Comparison of ENCODE assay signal across 9 mouse cellular contexts in genomic region chr4:63404205-63404604, GRCm38 (mm10). TPM values are rescaled to one million over a fixed set of nuclear protein-coding genes. Genes with fewer than 3 reads are reported as not detected.
DNase-seq lines count a peak whose midpoint lies in the region; TF ChIP-seq lines count a peak whose summit lies in the region.
"Had no signal": no experiment of that assay in that cellular context is flagged by ENCODE, and none has a peak within 500 bp of the region (broad histone marks: within the 10 kb centered on the region; RNA-seq: fewer than 3 reads in every experiment).

No protein-coding gene starts in this region.

- H3K27ac ChIP-seq in heart, embryonic 10.5 days: peak overlapping the region; percentile 87
- H3K27ac ChIP-seq in bone marrow macrophage, adult 2 months (ENCODE audit: insufficient read depth, low read depth, low read length): peak overlapping the region; percentile 86; the same call in 1 of the 2 replicates
- H3K27ac ChIP-seq in limb, embryonic 10.5 days: peak overlapping the region; percentile 95

- peaks cover 17% of the 10 kb centered on the region; the same call in 1 of the 2 replicates for H3K27me3 ChIP-seq in heart, embryonic 10.5 days (ENCODE audit: insufficient read depth, poor library complexity, severe bottlenecking)
- H3K27me3 ChIP-seq in limb, embryonic 10.5 days (ENCODE audit: low read depth, poor library complexity, severe bottlenecking): no peaks in the 10 kb centered on the region

- TF ChIP-seq POLR2A in bone marrow macrophage, adult 2 months (IDR thresholded peaks at IDR 0.05; ENCODE audit: borderline replicate concordance, low read depth, low read length): no peak

- no peak for TF ChIP-seq CTCF in bone marrow macrophage, adult 2 months (IDR thresholded peaks at IDR 0.05; ENCODE audit: low read depth, low read length)

- no peaks in the 10 kb centered on the region for H3K36me3 ChIP-seq in heart, embryonic 10.5 days
- H3K36me3 ChIP-seq in limb, embryonic 10.5 days: no peaks in the 10 kb centered on the region

- no peak for DNase-seq in heart, embryonic 10.5 days (ENCODE audit: low spot score)
- DNase-seq in heart, adult 9 months (ENCODE audit: low spot score in 2 of 2): no peak
- no peak for DNase-seq in limb, embryonic 10.5 days (ENCODE audit: low spot score)
- DNase-seq in spleen, adult 12 weeks (ENCODE audit: low spot score): peak; percentile 48
- no peak for DNase-seq in cerebellum, adult 9-10 months
- no peak for DNase-seq in c-Kit-positive CD71-positive TER-119-positive erythroid progenitor cells, embryonic 14.5 days (ENCODE audit: low spot score)
- no peak for DNase-seq in ovary, postnatal 14 days (ENCODE audit: low spot score)

- no peak overlapping the region for H3K4me3 ChIP-seq in heart, embryonic 10.5 days
- no peak overlapping the region for H3K4me3 ChIP-seq in bone marrow macrophage, adult 2 months (ENCODE audit: insufficient read depth, low read length)
- H3K4me3 ChIP-seq in limb, embryonic 10.5 days: no peak overlapping the region

- 45% methylated on average over 7 of the region's 7 CpGs for WGBS in heart, embryonic 10.5 days
- WGBS in limb, embryonic 10.5 days: 68% methylated on average over 7 of the region's 7 CpGs

- H3K9me3 ChIP-seq in heart, embryonic 10.5 days: no peaks in the 10 kb centered on the region
- H3K9me3 ChIP-seq in limb, embryonic 10.5 days (replicated peaks): no peaks in the 10 kb centered on the region

- peaks cover 73% of the 10 kb centered on the region for H3K4me1 ChIP-seq in heart, embryonic 10.5 days
- peaks cover 40% of the 10 kb centered on the region for H3K4me1 ChIP-seq in bone marrow macrophage, adult 2 months (ENCODE audit: control insufficient read depth, insufficient read depth, low read length)
- H3K4me1 ChIP-seq in limb, embryonic 10.5 days: peaks cover 76% of the 10 kb centered on the region

RNA-seq across cellular contexts. Expression of gene Akna, which starts 1.1 kb away (rescaled TPM):
- polyA plus RNA-seq in heart, embryonic 10.5 days (2016; fragmentation: Nextera tagmentation; extraction: Ambion mirVana): 4.6 and 9.0 TPM in 2 replicates
- 33.3 and 39.4 TPM in 2 replicates for polyA plus RNA-seq in bone marrow macrophage, adult 2 months (2012; ENCODE audit: insufficient read depth, insufficient read length, missing spikeins)
- polyA plus RNA-seq in limb, embryonic 10.5 days (2016; fragmentation: Nextera tagmentation; extraction: Ambion mirVana): 12.3 and 17.2 TPM in 2 replicates

RNA-seq across cellular contexts. Expression of gene Orm2, which starts 42.0 kb away (rescaled TPM):
- polyA plus RNA-seq in heart, embryonic 10.5 days (2016; fragmentation: Nextera tagmentation; extraction: Ambion mirVana): not detected in 2 replicates
- not detected in 2 replicates for polyA plus RNA-seq in bone marrow macrophage, adult 2 months (2012; ENCODE audit: insufficient read depth, insufficient read length, missing spikeins)
- polyA plus RNA-seq in limb, embryonic 10.5 days (2016; fragmentation: Nextera tagmentation; extraction: Ambion mirVana): not detected in 2 replicates
- polyA plus RNA-seq: embryonic facial prominence, embryonic 11.5 days had no signal

RNA-seq across cellular contexts. Expression of gene Orm3, which starts 48.2 kb away (rescaled TPM):
- not detected in 2 replicates for polyA plus RNA-seq in heart, embryonic 10.5 days (2016; fragmentation: Nextera tagmentation; extraction: Ambion mirVana)
- polyA plus RNA-seq in bone marrow macrophage, adult 2 months (2012; ENCODE audit: insufficient read depth, insufficient read length, missing spikeins): not detected in 2 replicates
- not detected in 2 replicates for polyA plus RNA-seq in limb, embryonic 10.5 days (2016; fragmentation: Nextera tagmentation; extraction: Ambion mirVana)
- polyA plus RNA-seq: embryonic facial prominence, embryonic 11.5 days had no signal

RNA-seq across cellular contexts. Expression of gene Orm1, which starts 59.8 kb away (rescaled TPM):
- polyA plus RNA-seq in heart, embryonic 10.5 days (2016; fragmentation: Nextera tagmentation; extraction: Ambion mirVana): not detected in 2 replicates
- not detected in 2 replicates for polyA plus RNA-seq in bone marrow macrophage, adult 2 months (2012; ENCODE audit: insufficient read depth, insufficient read length, missing spikeins)
- not detected in 2 replicates for polyA plus RNA-seq in limb, embryonic 10.5 days (2016; fragmentation: Nextera tagmentation; extraction: Ambion mirVana)
- polyA plus RNA-seq: embryonic facial prominence, embryonic 11.5 days had no signal
